Mouse (Mus musculus) ES-E14 (cell line): ENCODE data around the gene Slc22a4.

ENCODE experiments used
- CHD2 ChIP-seq: IDR thresholded peaks from 2 replicates; pipeline ENCODE4 v1.6.1; 2014; ENCODE audit warnings: mild to moderate bottlenecking, low read depth, low read length, inconsistent platforms
- HCFC1 ChIP-seq: IDR thresholded peaks from 2 replicates; pipeline ENCODE4 v1.6.1; 2012; ENCODE audit warnings: low read length, inconsistent platforms, borderline replicate concordance; ENCODE audit not compliant: insufficient read depth
- MAFK ChIP-seq: IDR thresholded peaks from 2 replicates; pipeline ENCODE4 v1.6.1; 2014; ENCODE audit warnings: mild to moderate bottlenecking, low read depth, low read length, inconsistent platforms; ENCODE audit not compliant: insufficient read depth

DNA sequence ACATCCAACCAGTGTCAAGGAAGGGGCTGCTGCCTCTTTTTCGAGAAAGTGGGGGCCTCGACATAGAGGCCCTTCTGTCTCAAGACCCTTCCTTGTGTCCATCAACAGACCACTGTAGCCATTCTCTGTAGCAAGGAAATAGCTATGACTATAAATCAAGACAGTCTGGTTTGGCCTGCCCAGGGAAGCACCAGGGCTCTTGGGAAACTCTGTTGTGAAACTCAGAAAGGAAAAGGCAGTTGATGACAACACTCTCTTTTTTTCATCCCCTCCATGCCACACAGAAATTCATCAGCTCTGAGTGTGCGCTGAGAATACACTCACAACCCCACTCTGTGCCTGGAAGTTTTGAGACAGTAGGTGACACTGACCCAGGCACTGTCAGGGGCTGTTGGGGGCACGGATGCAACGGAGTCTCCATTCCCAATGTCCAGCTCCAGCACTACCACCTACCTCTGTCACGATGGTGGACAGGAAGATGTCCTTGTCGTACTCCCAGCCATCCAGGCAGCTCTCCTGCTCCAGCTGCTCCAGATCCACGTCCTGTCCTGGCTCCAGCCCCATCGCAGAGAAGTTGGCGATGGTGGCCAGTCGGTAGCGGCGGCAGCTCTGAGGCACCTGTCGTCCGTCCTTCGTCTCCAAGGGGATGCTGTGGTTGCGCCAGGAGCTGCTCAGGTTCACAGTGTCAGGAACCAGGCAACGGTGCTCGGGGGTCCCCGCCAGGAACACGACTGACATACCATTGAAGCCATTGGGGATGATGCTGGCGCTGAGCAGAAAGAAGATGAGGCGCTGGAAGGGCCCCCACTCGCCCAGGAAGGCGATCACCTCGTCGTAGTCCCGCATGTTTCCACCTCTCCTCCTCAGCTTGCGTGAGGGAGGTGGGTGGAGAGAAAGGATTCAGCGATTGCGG lies 503 bp downstream of the Slc22a4 start:
- no peak for TF ChIP-seq MAFK
- no peak for TF ChIP-seq CHD2
- TF ChIP-seq HCFC1, result no peak
